Mouse (Mus musculus): ENCODE data around the gene Rab11b.

Gene Rab11b

GRCm38 (mm10) chr17:33714779-33715178 lies 45.6 kb downstream of the Rab11b start:
- no peak for DNase-seq

- DNase-seq, result no peak
These were observed 47.1 kb downstream of the Rab11b start for GRCm38 (mm10) chr17:33713271-33713670.

GRCm38 (mm10) chr17:33709834-33710233 lies 50.5 kb downstream of the Rab11b start:
- DNase-seq, result no peak

GRCm38 (mm10) chr17:33703091-33703490 lies 57.2 kb downstream of the Rab11b start:
- no peak for DNase-seq

GRCm38 (mm10) chr17:33702178-33702577 lies 58.2 kb downstream of the Rab11b start:
- no peak for DNase-seq

GRCm38 (mm10) chr17:33695471-33695870 lies 64.9 kb downstream of the Rab11b start:
- no peak for DNase-seq

Measured in cerebellum, adult 8-10 months (tissue).